Mouse (Mus musculus) thymus, postnatal 25 days (tissue): ENCODE measurements around the gene Sohlh1.

Experiments
- DNase-seq: peaks from one replicate; pipeline ENCODE4 v3.0.0; 2022

Sohlh1 gene

DNA sequence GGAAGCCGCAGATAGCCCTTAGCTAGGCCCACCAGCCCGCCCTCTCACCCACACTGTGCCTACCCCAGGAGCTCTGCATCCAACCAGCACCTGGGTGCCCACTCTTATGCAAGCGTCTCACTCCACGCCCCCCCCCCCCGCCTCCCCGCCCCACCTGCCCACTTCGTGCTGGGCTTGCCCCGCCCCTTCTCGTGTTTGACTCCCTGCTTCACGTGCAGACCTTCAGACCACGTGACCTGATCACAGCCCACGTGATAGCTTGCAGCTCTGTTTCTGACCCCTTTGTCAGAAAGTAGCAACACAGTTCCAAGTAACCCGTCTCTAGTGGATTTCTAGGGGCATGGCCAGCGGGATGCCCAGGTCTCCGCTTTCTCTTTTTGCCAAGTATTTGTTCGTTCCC lies at the start of gene Sohlh1:
Sohlh1 (minus strand) TSS at position 23 of the 400 bp plus-strand sequence.
- no peak for DNase-seq

GRCm38 (mm10) chr2:25892440-25892839 lies 45.4 kb upstream of the Sohlh1 start:
- no peak for DNase-seq

GRCm38 (mm10) chr2:25888144-25888543 lies 41.1 kb upstream of the Sohlh1 start:
- peak; percentile 11 for DNase-seq

DNA sequence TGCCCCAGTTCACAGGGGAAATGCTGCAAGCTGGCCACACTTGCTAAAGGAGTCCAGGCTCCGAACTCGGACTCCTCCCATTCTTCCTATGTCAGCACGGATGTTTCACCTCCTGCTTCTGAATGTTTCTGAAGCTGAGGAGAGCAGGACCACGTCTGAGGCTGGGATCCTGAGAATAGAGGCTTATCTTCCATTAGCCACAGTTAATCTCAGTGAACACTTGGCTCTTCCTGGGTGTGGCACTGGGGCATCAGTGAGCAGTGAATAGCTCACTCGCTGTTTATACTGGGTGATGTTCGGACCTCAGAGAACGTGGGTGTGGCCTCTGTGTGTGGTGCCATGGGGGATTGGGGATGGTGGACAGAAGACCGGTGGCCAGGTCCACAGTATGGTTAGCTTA lies 40.2 kb upstream of the Sohlh1 start:
- no peak for DNase-seq

- DNase-seq = no peak
Observed at GRCm38 (mm10) chr2:25884756-25885155, 37.7 kb upstream of the Sohlh1 start.

- no peak for DNase-seq
Observed at GRCm38 (mm10) chr2:25882276-25882675, 35.2 kb upstream of the Sohlh1 start.

DNA sequence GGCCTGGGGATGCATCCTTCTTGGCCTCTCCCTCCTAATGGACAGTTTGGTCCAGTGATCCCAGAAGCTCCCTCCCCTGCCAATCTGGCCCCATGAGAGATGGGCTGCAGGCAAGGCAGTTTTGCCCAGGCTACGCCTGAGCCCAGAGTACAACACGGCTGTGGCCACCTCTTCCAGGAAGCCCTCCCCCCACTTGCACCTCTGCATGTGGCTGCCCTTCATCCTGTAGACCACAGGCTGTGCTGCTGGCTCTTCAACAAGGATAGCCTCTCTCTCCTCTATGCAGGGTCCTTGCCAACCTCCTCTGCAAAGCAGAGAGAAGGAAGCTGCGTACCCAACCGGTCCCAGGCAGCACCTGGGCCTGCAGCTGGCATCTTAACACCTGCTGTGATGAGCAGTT lies 32.0 kb upstream of the Sohlh1 start:
- DNase-seq = no peak

- DNase-seq = no peak
Observed at GRCm38 (mm10) chr2:25878516-25878915, 31.5 kb upstream of the Sohlh1 start.

DNA sequence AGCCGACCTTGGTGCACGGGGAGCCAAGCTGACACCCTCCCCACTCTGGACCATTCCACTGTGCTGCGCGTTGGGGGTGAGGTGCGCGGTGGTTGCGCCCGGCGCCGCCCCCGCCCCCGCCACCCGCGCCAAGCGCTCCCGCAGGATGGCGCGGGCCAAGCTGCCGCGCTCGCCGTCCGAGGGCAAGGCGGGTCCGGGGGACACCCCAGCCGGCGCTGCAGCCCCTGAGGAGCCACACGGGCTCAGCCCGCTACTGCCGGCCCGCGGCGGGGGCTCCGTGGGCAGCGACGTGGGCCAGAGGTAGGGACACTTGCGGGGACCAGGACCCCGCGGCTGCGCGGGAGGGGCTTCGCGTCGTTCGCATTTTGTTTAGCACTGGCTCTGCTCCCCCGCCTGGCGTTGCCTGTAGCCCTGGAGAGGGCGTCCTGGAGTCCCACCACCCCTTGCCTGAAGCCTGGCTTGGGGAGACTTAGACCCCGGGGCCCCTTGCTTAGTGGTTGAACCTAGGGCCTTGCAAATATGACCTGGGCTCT lies 30.8 kb upstream of the Sohlh1 start:
- DNase-seq = no peak

- DNase-seq = no peak
Observed at GRCm38 (mm10) chr2:25877250-25877735, 30.2 kb upstream of the Sohlh1 start.

DNA sequence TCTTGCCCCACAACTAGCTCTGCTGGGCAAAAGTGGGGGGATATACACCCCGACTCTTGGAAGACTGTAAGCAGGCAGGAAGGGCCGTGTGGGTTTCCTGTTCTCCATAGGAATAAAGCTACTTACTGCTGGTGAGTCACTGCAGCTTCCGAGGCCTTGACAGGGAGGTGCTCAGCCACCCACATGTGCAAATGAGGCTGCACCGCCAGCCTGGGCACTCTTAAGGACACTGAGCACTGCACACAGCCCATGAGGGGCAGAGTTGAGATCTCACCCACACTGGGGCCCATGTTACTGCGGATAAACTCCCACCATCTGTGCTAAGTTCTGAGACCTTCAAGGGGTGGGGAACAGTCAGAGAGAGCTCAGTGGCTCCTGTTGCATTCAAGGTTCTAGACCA lies 19.6 kb upstream of the Sohlh1 start:
- no peak for DNase-seq

DNA sequence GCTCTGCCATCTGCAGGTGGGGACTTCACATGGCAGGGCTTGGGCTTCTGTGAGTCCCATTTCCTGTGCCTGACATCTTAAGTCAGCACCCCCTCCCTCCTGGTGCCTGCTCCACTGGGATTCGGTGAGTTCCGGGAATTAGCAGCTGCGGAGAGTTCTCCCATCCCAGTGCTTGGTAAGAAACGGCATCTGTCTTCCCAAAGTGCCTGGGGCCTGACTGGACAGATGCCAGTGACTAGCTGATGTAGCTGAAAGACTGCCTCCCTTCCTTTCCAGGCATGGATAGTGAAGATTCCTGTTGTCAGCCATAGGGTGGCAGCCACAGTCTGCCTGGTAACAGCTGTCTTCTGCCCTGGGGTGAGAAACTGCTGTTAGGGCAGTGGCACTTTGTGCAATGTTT lies 18.4 kb upstream of the Sohlh1 start:
- DNase-seq = no peak

GRCm38 (mm10) chr2:25864230-25864629 lies 17.2 kb upstream of the Sohlh1 start:
- DNase-seq = no peak

- no peak for DNase-seq
Observed at GRCm38 (mm10) chr2:25863337-25864131, 16.5 kb upstream of the Sohlh1 start, which contains the start of gene Kcnt1. Gene Kcnt1 (plus strand): TSS chr2:25863734.

DNA sequence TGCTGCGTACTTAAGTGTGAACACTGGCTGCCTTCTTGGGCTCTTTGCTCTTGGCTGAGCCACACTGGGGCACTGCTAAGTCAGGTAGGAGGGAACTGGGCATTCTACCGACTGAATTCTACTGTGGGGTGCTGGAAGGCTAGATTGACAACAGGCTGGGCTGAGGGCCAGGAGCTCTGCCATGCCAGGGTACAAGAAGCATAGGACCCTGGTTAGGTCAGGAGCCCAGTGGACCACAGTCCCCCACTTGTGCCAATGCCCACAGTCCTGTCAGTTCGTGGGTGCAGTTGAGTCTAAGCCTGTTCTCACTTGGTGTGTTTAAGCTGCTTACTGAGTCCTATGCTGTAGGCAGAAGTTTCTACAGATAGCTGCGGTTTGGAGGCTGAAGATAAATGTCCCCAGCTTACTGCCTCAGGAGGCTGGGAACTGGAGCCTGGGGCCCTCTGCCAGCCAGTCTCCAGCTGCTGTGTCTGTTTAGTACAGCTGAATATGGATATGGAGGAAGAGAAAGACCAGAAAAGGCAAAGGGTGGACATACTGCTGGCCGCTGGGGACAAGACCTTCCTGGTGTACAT lies 15.7 kb upstream of the Sohlh1 start:
- no peak for DNase-seq

GRCm38 (mm10) chr2:25862038-25862437 lies 15.0 kb upstream of the Sohlh1 start:
- no peak for DNase-seq

GRCm38 (mm10) chr2:25859891-25860290 lies 12.8 kb upstream of the Sohlh1 start:
- DNase-seq = no peak

DNA sequence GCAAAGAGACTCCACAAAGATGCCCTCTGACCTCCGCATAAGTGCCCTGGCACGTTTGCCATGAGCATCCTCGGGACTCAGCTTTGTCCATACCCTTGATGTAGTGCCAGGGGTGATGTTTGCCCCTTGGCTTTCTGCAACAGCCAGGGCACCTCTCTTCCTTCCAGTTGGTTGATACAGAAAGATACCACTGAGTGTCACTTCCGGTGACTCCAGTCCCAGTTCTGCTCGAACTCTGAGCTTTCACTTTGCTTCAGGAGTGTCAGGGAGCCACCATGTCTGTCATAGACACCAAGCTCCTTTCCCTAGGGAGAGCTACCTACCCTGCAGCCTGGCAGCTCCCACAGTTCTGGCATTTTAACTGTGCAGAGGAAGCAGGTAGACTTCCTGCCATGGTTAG lies 7.0 kb upstream of the Sohlh1 start:
- DNase-seq = peak; percentile 23

DNA sequence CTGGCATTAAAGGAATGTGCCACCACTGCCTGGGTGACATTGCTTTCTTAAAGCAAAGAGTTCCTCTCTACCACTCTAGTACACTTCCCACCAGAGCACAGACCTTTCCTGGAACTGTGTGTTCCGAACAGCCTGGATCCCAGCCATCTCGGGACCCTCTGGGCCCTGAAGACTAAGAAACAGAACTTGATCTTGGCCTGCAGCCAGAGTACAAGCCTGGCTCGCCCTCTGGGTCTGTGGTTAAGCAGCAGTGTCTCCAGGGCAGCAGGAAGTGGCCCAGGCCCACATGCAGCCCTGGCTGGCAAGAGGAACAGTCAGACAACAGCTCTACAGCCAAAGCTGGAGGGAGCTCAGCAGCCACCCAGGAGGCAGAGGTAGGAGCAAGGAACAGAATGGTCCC lies 5.6 kb upstream of the Sohlh1 start:
- DNase-seq = no peak

GRCm38 (mm10) chr2:25850330-25850729 lies 3.3 kb upstream of the Sohlh1 start:
- peak; percentile 63 for DNase-seq

DNA sequence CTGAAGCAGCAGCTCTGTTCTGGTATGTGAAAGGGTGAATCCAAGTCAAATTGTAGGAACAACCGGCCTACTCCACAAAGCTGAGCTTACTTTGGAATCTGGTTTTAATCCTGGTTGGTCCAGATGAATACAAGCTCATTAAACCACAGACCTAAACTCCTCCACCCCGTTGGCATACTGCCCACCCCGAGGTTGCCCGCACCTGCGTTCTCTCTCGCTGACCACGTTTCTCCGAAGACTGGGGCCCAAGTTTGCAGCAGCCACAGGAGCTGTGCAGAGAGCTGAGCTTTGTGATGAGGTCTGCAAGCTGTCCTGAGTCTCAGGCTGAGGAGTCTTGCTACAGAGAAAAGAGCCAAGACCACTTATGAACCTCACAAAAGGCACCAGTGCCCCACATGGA lies 532 bp downstream of the Sohlh1 start:
- no peak for DNase-seq

- no peak for DNase-seq
Observed at GRCm38 (mm10) chr2:25844097-25844496, 3.0 kb downstream of the Sohlh1 start.

- DNase-seq = no peak
Observed at GRCm38 (mm10) chr2:25842758-25843157, 4.3 kb downstream of the Sohlh1 start.

DNA sequence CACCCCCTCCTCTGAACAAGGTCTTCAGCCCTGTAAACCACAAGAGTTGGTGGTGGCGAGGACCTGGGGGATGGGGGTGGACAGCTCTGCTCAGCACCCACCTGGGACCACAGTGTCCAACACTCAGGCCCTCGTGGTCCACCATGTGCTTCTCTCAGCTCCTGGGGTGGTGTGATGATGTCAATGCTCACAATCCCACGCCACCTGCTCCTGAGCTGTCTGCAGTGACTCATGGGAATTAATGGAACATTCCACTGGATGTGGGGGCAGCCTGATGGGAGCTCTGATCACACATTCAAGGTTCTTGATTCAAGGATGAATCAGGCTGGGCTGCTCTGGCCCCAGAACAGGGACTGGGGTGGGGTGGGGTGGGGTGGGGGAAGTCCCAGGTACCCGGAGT lies 4.9 kb downstream of the Sohlh1 start:
- no peak for DNase-seq
